Mouse (Mus musculus) activated CD4-positive, CD25-positive, alpha-beta regulatory T cell, adult 4 months (primary cell): ENCODE data around the gene Lin37. TPM values are rescaled to one million over a fixed set of nuclear protein-coding genes. Genes with fewer than 3 reads are reported as not detected.

ENCODE experiments used
- ATAC-seq: one replicate; pipeline ENCODE4 v1.8.0; 2017
- polyA plus RNA-seq, 2 experiments: library from polyadenylated mRNA; unstranded; fragments of 100-300 nt; shearing (Covaris generic); gene quantifications; one replicate each; pipeline ENCODE4 v1.2.1; 2017

Lin37 gene
- polyA plus RNA-seq, 2 experiments from 2014 or later, result 93.6 to 106 TPM

GRCm38 (mm10) chr7:30586455-30587020, 26.9 kb upstream of the Lin37 start:
- no peak for ATAC-seq

DNA sequence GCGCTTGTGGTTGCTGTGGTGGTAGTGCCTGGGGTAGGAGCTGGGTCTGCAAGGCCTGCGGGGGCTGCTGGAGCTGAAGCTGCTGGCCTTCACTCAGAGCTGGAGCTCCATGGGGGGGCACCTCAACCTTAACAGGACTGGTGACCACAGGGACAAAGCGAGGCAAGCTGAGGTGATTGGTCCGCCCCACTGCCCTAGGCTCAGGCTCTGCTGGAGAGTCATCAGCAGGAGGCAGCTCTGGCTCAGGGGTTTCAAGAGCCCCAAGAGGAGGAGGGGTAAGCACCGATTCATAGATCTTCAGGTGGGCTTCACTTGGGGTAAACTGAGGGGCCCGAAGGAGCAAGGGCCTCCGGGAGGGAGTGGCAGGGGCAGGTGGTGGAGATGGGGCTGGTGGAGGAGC, 25.5 kb upstream of the Lin37 start:
- no peak for ATAC-seq

GRCm38 (mm10) chr7:30584339-30584738, 24.7 kb upstream of the Lin37 start:
- ATAC-seq, result no peak

DNA sequence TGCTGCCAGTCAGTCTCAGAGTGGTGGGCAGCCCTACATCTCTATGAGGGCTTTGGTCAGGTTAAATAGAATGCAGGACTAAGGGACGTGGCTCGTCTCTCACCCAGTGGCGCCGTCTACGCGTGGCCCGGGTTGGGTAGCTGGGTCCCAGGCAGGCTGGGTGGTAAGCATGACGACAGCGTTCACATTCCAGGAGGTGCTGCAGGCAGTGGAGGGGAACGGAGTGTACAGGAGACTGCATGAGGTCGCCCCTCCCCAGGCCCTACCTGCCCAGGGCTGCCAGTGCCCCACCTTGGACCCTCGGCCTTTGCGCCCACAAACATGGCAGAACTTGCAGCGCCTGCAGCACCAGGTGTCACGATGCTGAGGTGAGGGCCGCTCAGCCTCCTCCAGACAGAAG, 21.9 kb upstream of the Lin37 start:
- no peak for ATAC-seq

GRCm38 (mm10) chr7:30579950-30580349, 20.3 kb upstream of the Lin37 start:
- ATAC-seq, result no peak

- no peak for ATAC-seq
These were observed 13.3 kb upstream of the Lin37 start for GRCm38 (mm10) chr7:30572969-30573368.

- no peak for ATAC-seq
These were observed 12.8 kb upstream of the Lin37 start for GRCm38 (mm10) chr7:30572389-30572788.

GRCm38 (mm10) chr7:30567555-30567954, 7.9 kb upstream of the Lin37 start:
- no peak for ATAC-seq

DNA sequence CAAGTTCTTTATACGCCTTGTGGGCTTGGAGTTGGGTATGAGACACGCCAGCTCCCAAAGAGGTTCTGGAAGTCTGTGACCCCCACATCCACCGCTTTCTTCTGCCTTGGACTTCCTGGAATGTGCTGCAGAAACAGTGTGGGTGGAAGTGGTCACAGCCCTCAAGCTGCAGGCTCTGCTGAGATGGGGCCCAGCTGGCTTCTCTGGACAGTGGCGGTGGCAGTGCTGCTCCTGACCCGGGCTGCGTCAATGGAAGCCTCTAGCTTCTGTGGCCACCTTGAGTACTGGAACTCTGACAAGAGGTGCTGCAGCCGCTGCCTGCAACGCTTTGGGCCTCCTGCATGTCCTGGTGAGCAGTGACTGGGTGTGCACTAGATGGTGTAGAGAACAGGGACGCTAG, 6.4 kb upstream of the Lin37 start:
- no peak for ATAC-seq

DNA sequence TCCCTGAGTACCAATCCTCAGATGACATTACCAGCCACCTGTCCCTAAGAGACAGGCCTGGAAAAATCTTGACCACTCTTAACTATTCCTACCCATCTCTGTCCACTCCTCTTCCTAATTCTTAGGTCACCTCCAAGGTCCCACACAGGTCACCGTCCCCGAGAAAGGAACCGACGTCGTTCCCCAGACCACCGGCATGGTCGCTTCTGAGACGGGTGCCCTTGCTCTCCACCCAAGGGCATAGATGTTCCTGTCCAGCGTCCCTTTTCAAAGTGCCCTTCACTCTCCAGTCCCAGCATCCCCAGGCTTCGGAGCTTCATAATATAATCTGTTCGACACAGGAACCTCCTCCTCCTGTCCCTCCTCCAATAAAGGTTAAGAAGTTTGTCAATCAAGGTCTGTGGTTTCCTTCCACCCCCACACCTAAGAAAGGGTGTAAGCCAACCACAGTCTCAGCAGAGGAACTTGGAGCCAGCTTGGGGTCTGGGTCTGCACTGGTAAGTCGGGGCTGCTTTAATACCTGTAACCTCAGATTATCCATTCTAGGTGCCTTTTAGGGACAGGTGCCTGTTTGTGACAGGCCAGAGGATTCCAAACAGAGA, 5.4 kb upstream of the Lin37 start, which contains the start of gene Igflr1:
Igflr1 (plus strand) TSS at position 458 of the 602 bp plus-strand sequence.
- ATAC-seq, result peak; percentile 56

DNA sequence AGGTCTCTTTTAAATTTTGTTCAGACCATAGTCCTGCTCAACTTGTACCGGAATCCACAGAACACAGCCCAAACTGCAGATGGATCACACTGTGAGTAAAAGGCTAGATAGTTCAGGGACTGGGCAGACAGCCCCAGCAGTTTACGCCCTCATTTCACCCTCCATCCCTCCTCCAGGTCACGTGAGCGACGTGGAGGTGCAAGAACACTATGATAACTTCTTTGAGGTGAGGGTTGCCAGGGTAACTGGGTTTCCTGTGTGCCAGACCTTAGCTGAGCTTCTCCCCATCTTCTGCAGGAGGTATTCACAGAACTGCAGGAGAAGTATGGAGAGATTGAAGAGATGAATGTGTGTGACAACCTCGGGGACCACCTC, 4.3 kb upstream of the Lin37 start:
- peak; percentile 50 for ATAC-seq

GRCm38 (mm10) chr7:30563117-30563905, 3.7 kb upstream of the Lin37 start, which contains the start of the genes U2af1l4, Gm49396 and Psenen:
TSS of gene U2af1l4 (plus strand) at chr7:30563301.
TSS of gene Gm49396 (plus strand) at chr7:30563344.
TSS of gene Psenen (minus strand) at chr7:30563627.
- peak; percentile 55 for ATAC-seq

DNA sequence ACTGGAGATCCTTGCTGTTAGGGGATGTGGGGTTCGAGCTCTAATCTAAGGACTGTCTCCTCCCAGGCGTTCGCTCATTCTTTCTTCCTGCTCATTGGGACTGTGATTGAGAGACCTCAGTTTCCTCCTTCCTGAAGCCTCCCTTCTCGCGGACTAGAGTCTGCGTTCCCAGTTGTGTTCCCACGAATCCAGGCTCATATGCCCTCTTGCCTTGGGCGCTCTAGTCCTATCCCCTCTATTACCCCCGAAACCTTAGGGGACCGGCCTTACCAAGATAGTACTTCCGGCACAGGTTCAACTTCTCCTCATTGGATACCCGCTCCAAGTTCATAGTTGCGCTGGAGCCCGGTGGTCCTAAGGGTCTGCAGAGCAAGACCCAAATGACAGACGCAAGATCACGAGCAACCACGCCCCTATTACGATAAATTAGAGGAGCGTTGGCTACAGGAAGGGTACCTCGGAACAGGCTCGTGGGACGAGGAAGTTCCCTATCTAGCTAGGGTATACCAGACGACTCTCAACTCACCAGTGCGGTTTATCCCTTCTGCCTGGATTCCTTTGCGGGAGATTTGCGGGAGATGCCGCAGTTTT, 3.0 kb upstream of the Lin37 start:
- ATAC-seq, result no peak

- no peak for ATAC-seq
These were observed 658 bp upstream of the Lin37 start for GRCm38 (mm10) chr7:30560296-30560695.

- ATAC-seq, result no peak
These were observed 789 bp downstream of the Lin37 start for GRCm38 (mm10) chr7:30558656-30559442.

DNA sequence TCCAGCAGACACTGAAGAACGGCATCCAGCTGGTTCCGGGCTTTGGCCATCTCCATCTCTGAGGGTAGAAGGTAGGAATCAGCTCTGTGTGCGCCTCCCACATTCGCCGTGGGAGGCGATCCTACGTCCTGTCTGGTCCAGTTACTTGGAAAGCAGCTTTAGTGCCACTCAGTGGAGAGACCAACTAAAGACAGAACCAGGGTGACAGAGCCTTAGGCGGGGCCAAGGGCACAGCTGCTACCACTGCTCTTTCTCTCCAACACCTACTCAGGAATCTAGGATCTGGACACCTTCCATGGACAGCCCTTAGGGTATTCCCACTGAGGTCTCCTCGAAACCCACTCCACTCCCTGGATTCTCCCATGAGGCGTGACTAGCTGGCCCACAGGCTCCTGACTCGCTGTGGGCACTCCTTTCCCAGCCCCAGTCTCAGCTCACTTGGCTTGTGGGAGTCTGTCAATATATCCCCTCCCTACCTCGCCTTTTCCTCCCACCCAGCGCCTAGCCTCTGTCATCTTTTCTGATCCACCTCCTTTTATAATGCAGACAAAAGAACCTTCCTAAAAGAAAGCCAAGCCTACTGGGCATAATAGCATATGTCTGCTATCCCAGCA, 1.6 kb downstream of the Lin37 start:
- ATAC-seq, result no peak

DNA sequence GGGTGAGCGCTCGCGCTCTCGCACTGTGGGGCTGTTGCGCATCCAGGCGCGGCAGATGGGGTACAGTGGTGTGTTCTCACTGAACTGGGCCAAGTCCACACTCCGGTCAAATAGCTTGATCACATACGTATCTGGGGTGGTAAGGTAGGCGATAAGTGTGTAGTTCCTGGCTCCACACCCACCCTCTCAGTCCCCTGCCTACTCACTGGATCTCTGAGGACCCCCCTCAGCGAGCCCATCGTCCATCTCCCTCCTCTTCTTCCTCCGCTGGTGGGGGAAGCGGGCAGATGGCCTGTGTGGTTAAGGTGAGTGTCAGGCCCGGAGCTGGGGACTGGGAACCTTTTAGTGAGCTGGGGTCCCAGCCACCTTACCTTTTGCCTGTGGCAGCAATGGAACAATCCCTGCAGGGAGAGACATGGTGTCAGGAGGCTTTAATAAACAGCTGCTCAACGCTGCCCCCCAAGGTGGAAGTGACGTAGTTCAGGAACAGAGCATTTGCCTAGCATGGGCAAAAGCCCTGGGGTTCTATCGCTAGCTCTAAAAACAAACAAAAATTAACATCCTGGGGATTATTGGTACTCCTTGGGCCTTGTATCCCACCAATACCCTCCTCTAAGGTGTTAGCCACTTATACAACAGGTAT, 2.6 kb downstream of the Lin37 start:
- ATAC-seq, result no peak

DNA sequence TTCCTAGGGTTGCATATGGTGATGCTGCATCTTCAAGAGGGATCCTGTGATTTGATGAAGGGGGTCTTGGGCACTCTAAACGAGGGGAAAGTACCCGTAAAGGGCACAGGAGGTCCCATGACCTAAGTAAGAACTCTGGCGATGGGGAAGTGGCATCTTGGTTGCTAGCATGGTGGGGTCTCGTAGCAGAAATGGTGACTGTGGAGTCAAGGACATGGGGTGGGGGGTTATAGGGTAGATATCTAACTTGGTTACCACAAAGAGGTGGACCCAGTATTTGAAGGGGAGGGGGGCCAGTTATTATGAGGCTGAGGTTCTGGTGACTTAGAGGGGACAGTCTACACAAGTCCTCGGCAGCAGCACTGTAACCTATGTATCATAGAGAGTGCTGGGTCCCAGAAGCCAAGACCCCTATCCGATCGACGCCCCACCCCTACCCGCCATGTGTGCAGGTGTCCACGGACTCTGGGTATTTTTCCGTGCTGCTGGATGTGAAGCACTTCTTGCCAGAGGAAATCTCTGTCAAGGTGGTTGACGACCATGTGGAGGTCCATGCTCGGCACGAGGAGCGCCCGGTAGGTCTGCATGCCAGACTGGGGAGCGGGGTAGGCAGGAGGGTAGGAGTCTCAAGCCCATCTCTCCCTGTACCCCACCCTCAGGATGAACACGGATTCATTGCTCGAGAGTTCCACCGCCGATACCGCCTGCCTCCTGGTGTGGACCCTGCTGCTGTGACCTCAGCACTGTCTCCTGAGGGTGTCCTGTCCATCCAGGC, 5.6 kb downstream of the Lin37 start:
- ATAC-seq, result no peak

DNA sequence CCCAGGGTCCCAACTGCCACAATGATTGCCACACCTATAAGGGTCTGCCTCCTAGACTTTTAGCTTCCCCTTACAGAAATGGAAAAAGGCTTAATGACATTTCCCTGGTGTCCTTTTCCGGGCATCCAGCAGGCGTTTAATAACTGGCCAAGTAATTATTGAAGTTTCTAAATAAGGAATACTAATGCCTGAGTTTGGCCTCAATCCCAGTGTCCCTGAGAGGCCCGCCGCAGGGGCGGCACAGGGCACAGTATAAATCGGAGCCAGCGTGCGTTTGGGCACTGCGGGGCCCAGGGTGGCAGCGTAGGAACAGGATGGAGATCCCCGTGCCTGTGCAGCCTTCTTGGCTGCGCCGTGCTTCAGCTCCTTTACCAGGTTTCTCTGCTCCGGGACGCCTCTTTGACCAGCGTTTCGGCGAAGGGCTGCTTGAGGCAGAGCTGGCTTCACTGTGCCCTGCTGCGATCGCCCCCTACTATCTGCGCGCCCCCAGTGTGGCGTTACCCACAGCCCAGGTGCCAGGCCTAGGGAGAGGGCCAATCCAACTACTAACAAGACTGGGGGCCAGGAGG, 6.5 kb downstream of the Lin37 start:
- no peak for ATAC-seq
